16 mouse cellular contexts compared by ENCODE assay signal in the genomic region with DNA sequence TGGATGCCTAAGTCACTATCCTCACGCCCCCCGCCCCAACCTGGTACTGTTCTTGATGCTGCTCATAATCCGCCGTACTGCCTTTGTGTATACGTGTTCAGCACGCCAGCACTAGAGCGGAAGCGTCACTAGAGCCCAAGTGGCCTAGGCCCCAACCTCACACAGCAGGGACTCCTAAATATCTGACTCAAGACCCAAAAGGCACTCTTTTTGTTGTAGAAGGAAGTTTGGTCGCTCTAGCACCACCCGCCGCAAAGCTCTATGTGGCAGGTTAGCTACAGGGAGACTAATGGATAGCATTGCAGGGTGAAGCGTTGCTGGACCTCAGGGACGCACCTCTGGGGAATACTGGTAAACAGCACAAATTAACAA.
DNase-seq lines count a peak whose midpoint lies in the region; ATAC-seq and TF ChIP-seq lines count a peak whose summit lies in the region.
"Had no signal": no experiment of that assay in that cellular context is flagged by ENCODE, and none has a peak within 500 bp of the region (broad histone marks: within the 10 kb centered on the region; RNA-seq: fewer than 3 reads in every experiment).

No protein-coding gene starts in this region.

- peak overlapping the region; percentile 83 for H3K27ac ChIP-seq in gastrocnemius, adult 2 months
- H3K27ac ChIP-seq in kidney, embryonic 15.5 days, result 0 out of 2 replicates have a peak overlapping the region, but pooled peaks have one; percentile 64
- H3K27ac ChIP-seq in limb, embryonic 10.5 days, result peak overlapping the region; percentile 11; the same call in 1 of the 2 replicates

- no peak overlapping the region for H3K4me2 ChIP-seq in kidney, embryonic 15.5 days
- H3K4me2 ChIP-seq: forebrain, embryonic 15.5 days had no signal

- no peak overlapping the region for H3K9ac ChIP-seq in kidney, embryonic 15.5 days
- H3K9ac ChIP-seq: forebrain, embryonic 15.5 days; liver, postnatal 0 days had no signal

- 87% methylated on average over 13 of the region's 13 CpGs for WGBS in kidney, embryonic 15.5 days
- 90% methylated on average over 13 of the region's 13 CpGs for WGBS in limb, embryonic 10.5 days

- H3K4me1 ChIP-seq in kidney, embryonic 15.5 days, result peaks cover 88% of the 10 kb centered on the region
- peaks cover 90% of the 10 kb centered on the region for H3K4me1 ChIP-seq in limb, embryonic 10.5 days

- TF ChIP-seq CTCF in gastrocnemius, adult 2 months (IDR thresholded peaks at IDR 0.05), result no peak

- intact Hi-C loops in gastrocnemius, adult 2 months (cut with DNase I), result no loop called here
- intact Hi-C loops in gastrocnemius, postnatal 14 days (cut with DNase I; ENCODE audit: low total_unique reads), result loop anchor here (5.0 kb wide), 1 partner anchor 183 kb away; no protein-coding TSS in a partner anchor

- no peak for DNase-seq in gastrocnemius, adult 2 months
- no peak for DNase-seq in gastrocnemius, postnatal 14 days
- DNase-seq in kidney, postnatal 25 days, result no peak
- peak; percentile 59 for DNase-seq in R1 (ENCODE audit: low read depth, low spot score)
- DNase-seq in limb, embryonic 10.5 days (ENCODE audit: low spot score), result no peak
- no peak for DNase-seq in lung, postnatal 25 days (ENCODE audit: low spot score)
- DNase-seq in thymus, adult 18-20 months, result no peak
- DNase-seq: cerebellum, postnatal 25 days; heart, adult 2 months; liver; liver, postnatal 0 days; lung, postnatal 14 days; right cerebral cortex, adult 18-20 months had no signal

- H3K36me3 ChIP-seq in kidney, embryonic 15.5 days, result no peaks in the 10 kb centered on the region
- no peaks in the 10 kb centered on the region for H3K36me3 ChIP-seq in limb, embryonic 10.5 days
- H3K36me3 ChIP-seq: forebrain, embryonic 15.5 days had no signal

- H3K27me3 ChIP-seq in kidney, embryonic 15.5 days, result no peaks in the 10 kb centered on the region
- H3K27me3 ChIP-seq in limb, embryonic 10.5 days (ENCODE audit: low read depth, poor library complexity, severe bottlenecking), result no peaks in the 10 kb centered on the region
- H3K27me3 ChIP-seq: CH12.LX; forebrain, embryonic 15.5 days had no signal

- ATAC-seq in kidney, embryonic 15.5 days (replicated peaks; ENCODE audit: low FRiP score), result no peak
- ATAC-seq: forebrain, embryonic 15.5 days; liver, postnatal 0 days had no signal

- no peak overlapping the region for H3K4me3 ChIP-seq in gastrocnemius, adult 2 months
- H3K4me3 ChIP-seq in kidney, embryonic 15.5 days (replicated peaks), result no peak overlapping the region
- H3K4me3 ChIP-seq in limb, embryonic 10.5 days, result no peak overlapping the region
- H3K4me3 ChIP-seq: forebrain, embryonic 15.5 days; heart, adult 2 months had no signal

- no peaks in the 10 kb centered on the region for H3K9me3 ChIP-seq in kidney, embryonic 15.5 days (replicated peaks)
- H3K9me3 ChIP-seq in limb, embryonic 10.5 days (replicated peaks), result no peaks in the 10 kb centered on the region
- H3K9me3 ChIP-seq: forebrain, embryonic 15.5 days had no signal

Comparison
In these comparisons a context has a peak if more than half of its experiments do, and no peak if none do; other contexts are left out.
1. H3K27ac ChIP-seq: peak in every context shown above with its lines; median percentile 83 in gastrocnemius, adult 2 months; 64 in kidney, embryonic 15.5 days; 11 in limb, embryonic 10.5 days.